ENCODE assay signal across 7 mouse cellular contexts in the genomic region with DNA sequence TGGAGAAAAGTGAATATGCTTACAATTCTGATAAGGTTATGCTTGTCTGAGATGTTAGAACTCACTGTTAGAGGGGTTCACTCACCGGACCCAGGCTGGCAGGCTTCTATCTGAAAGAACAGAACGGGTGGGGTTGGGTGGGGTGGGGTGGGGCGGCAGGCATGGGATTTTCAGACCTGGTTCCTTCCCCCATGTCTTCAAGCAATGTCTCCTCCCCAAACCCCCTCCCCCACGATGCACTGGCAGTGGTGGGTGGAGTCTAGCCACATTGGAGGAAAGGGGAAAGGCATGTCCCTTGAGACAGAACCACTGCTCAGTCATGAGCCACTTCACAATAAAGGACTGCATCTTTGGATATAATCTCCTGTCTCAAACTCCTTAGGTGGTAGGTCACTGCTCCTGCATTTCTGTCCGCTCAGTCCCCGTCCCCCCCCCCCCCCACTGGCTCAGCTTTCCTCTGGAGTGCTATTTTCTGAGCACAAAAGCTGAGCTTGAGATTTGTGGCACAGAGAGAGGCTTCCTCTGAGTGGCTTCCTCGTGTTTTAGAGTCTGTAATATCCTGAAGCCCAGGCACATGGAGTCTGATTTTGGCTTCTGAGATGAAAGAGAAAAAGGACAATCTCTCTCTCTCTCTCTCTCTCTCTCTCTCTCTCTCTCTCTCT.
A peak's percentile ranks its signal among the peaks of the same experiment; 100 is the strongest.
DNase-seq lines count a peak whose midpoint lies in the region; ATAC-seq and TF ChIP-seq lines count a peak whose summit lies in the region.
"Not testable (repeated sequence)": the region's sequence is repeated elsewhere in the genome, so short reads cannot be mapped to it uniquely, and the experiment has no call there.

No protein-coding gene starts in this region.

- not testable (repeated sequence) for H3K27me3 ChIP-seq in forebrain, embryonic 14.5 days (replicated peaks; ENCODE audit: control insufficient read depth, insufficient read depth, low read length); hindbrain, embryonic 12.5 days; midbrain, postnatal 0 days (ENCODE audit: insufficient read depth, low read length)

- H3K9ac ChIP-seq in forebrain, embryonic 14.5 days (ENCODE audit: low read length); hindbrain, embryonic 12.5 days; midbrain, postnatal 0 days (replicated peaks; ENCODE audit: low read length, poor library complexity, severe bottlenecking): not testable (repeated sequence)

- DNase-seq in embryo, embryonic 9.5 days (ENCODE audit: extremely low spot score): peak; percentile 38
- peak; percentile 56 for DNase-seq in forebrain, embryonic 14.5 days (ENCODE audit: low spot score)
- DNase-seq in liver: peak; percentile 68
- not testable (repeated sequence) for DNase-seq in midbrain, postnatal 0 days (ENCODE audit: low spot score)
- peak; percentile 39 for DNase-seq in retina, postnatal 1 day

- H3K27ac ChIP-seq in forebrain, embryonic 14.5 days (ENCODE audit: low read depth, low read length); midbrain, postnatal 0 days (ENCODE audit: low read depth, low read length): not testable (repeated sequence)
- peak overlapping the region; percentile 57 for H3K27ac ChIP-seq in hindbrain, embryonic 12.5 days

- H3K4me1 ChIP-seq in forebrain, embryonic 14.5 days (ENCODE audit: control insufficient read depth, insufficient read depth, low read length); hindbrain, embryonic 12.5 days; midbrain, postnatal 0 days (ENCODE audit: insufficient read depth, low read length): not testable (repeated sequence)

- ATAC-seq in forebrain, embryonic 14.5 days: peak; percentile 77
- peak; percentile 88 for ATAC-seq in hindbrain, embryonic 12.5 days (ENCODE audit: low FRiP score)
- ATAC-seq in megakaryocyte-erythroid progenitor cell, adult 5-6 weeks (replicated peaks; ENCODE audit: low FRiP score, low TSS enrichment, poor library complexity, severe bottlenecking): 0 out of 2 replicates have a peak, but pooled peaks have one; percentile 26
- ATAC-seq in midbrain, postnatal 0 days (ENCODE audit: low FRiP score): peak; percentile 47; the same call in 1 of the 2 replicates

- WGBS in forebrain, embryonic 14.5 days: 17% methylated on average over 7 of the region's 7 CpGs
- WGBS in hindbrain, embryonic 12.5 days: 4% methylated on average over 7 of the region's 7 CpGs
- WGBS in midbrain, postnatal 0 days: 3% methylated on average over 7 of the region's 7 CpGs

- not testable (repeated sequence) for H3K36me3 ChIP-seq in forebrain, embryonic 14.5 days (ENCODE audit: control insufficient read depth, insufficient read depth, low read length); hindbrain, embryonic 12.5 days; midbrain, postnatal 0 days (ENCODE audit: insufficient read depth, low read length)

- H3K4me2 ChIP-seq in forebrain, embryonic 14.5 days (ENCODE audit: low read length): 0 out of 2 replicates have a peak overlapping the region, but pooled peaks have one; percentile 5
- H3K4me2 ChIP-seq in hindbrain, embryonic 12.5 days (replicated peaks): peak overlapping the region; percentile 27
- H3K4me2 ChIP-seq in midbrain, postnatal 0 days (ENCODE audit: low read depth, low read length, poor library complexity, severe bottlenecking): not testable (repeated sequence)

- not testable (repeated sequence) for H3K4me3 ChIP-seq in forebrain, embryonic 14.5 days (ENCODE audit: low read depth, low read length); hindbrain, embryonic 12.5 days; midbrain, postnatal 0 days (ENCODE audit: low read depth, low read length)

- not testable (repeated sequence) for H3K9me3 ChIP-seq in forebrain, embryonic 14.5 days (replicated peaks; ENCODE audit: control insufficient read depth, low read length); hindbrain, embryonic 12.5 days (replicated peaks); midbrain, postnatal 0 days (ENCODE audit: low read length)

- not testable (repeated sequence) for TF ChIP-seq CTCF in midbrain, postnatal 0 days (IDR thresholded peaks at IDR 0.05)

Comparison
In these comparisons a context has a peak if more than half of its experiments do, and no peak if none do; other contexts are left out.
1. ATAC-seq: peak in every context shown above with its lines; median percentile 88 in hindbrain, embryonic 12.5 days; 77 in forebrain, embryonic 14.5 days; 47 in midbrain, postnatal 0 days; 26 in megakaryocyte-erythroid progenitor cell, adult 5-6 weeks.